Mouse (Mus musculus) bone marrow, adult 2 months (tissue): ENCODE measurements around the gene Tango2.

ENCODE experiments used
- CTCF ChIP-seq: fragments of 200-500 bp; IDR thresholded peaks from 2 replicates; pipeline ENCODE4 v1.5.1; 2011; ENCODE audit warnings: low read length, control low read depth; ENCODE audit not compliant: control insufficient read depth, insufficient read depth
- POLR2A ChIP-seq: fragments of 200-500 bp; IDR thresholded peaks from 2 replicates; pipeline ENCODE4 v1.6.1; 2011; ENCODE audit warnings: low read depth, mild to moderate bottlenecking, control low read depth, low read length, borderline replicate concordance; ENCODE audit not compliant: control insufficient read depth

DNA sequence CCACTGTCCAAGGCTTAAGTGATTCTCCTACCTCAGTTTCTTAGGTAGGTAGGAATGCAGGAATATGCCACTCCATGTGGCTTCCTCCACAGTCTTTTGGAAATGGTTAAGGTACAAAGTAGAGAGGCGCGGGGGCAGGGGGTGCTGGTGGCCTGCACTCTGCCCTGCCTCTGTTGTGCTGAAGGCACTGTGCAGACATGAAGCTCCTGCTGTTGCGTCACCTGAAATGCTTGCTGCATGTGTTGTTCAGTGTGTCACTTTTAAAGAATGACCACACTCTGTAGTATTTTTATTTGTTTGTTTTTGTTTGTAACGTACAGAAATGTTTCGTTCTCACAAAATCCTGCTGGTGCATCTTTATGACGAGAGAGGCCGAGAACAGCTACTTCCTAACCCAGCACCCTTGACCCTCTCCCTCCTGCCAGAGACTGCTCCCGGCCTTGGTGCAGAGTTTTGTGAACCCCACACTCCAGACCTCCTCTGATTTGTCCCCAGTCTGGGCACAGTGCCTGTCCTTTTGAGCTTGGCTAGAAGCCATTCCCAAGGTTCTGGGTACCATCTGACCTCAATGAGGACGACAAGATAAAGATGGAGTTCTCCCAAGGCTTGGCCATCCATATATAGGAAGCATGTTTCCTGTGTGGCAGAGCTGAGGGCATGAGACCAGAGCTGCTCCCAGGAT, 35.3 kb upstream of the Tango2 start:
- TF ChIP-seq CTCF (no peak), POLR2A (no peak)
